Mouse (Mus musculus) bone marrow macrophage, adult 2 months (primary cell): ENCODE results near the gene Cyb5r4.

ENCODE experiments used
- CTCF ChIP-seq: IDR thresholded peaks from 2 replicates; pipeline ENCODE4 v1.5.1; 2012; ENCODE audit warnings: low read depth, mild to moderate bottlenecking, low read length, moderate library complexity
- POLR2A ChIP-seq: IDR thresholded peaks from 2 replicates; pipeline ENCODE4 v1.6.1; 2012; ENCODE audit warnings: mild to moderate bottlenecking, low read depth, low read length, borderline replicate concordance

DNA sequence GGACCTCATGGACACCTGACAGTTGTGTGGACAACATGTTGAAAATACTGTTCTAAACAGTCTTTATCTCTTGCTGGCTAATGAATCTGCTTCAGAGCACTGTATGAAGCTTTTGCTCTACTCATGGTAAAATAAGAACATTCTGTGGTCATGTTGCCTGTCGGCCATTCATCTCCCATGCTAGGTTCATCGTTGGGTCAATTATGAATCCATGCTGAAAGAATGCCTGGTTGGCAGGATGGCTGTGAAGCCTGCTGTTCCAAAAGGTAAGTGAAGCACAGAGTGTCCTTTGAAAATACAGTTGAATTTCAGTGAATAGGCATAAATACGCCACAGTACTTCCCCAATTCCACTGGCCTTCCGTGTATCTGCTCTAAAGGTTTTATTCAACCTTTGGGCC lies 10.4 kb downstream of the Cyb5r4 start:
- TF ChIP-seq POLR2A, result no peak
- no peak for TF ChIP-seq CTCF
